Mouse (Mus musculus): Measurements from ENCODE around the gene Lmntd1. TPM values are rescaled to one million over a fixed set of nuclear protein-coding genes. Genes with fewer than 3 reads are reported as not detected.
A peak's percentile ranks its signal among the peaks of the same experiment; 100 is the strongest.

The Lmntd1 gene
- polyA plus RNA-seq, 1 experiment from 2014 or later = not detected

DNA sequence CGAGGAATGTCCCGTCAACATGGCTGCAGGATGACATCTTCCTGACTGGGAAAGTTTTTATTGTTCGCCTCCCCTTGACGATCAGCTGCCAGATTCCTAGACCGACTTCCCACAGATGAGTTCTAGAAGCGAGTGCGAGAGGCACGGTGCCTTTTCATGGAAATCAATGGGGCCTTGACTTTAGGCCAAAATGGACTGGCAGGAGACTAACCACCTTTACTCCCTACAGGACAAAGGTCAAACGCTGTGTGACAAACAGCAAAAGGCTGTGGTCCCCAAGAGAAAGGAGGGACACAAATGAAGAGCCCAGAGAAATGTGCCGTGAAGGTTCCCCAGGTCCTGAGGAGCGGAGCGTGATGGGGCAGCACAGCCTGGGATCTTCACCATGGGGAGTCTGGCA is 91.5 kb downstream of the Lmntd1 start:
- H3K4me1 ChIP-seq (ENCODE audit: insufficient read depth) = peaks cover 8% of the 10 kb centered on the region; the same call in 1 of the 2 replicates
- peak overlapping the region; percentile 30 for H3K4me2 ChIP-seq (ENCODE audit: low read depth, low read length)
- H3K27ac ChIP-seq (ENCODE audit: low read depth) = peak overlapping the region; percentile 75; the same call in 1 of the 2 replicates
- H3K4me3 ChIP-seq (ENCODE audit: low read depth, low read length) = no peak overlapping the region
- no peak for TF ChIP-seq CTCF (IDR thresholded peaks at IDR 0.05; ENCODE audit: low read depth)
- TF ChIP-seq EP300 (IDR thresholded peaks at IDR 0.05; ENCODE audit: low read depth) = no peak; the same call in 1 of the 2 replicates
- H3K27me3 ChIP-seq (ENCODE audit: insufficient read depth, low read length) = no peaks in the 10 kb centered on the region
- DNase-seq (peak; percentile 49), ATAC-seq (peak; percentile 78)
- no peak overlapping the region for H3K9ac ChIP-seq (replicated peaks)
- no peaks in the 10 kb centered on the region for H3K36me3 ChIP-seq (replicated peaks; ENCODE audit: insufficient read depth, low read length)
- no peaks in the 10 kb centered on the region for H3K9me3 ChIP-seq (ENCODE audit: low read length)
- 81% methylated on average over 12 of the region's 12 CpGs for WGBS (ENCODE audit: insufficient replicate concordance)

DNA sequence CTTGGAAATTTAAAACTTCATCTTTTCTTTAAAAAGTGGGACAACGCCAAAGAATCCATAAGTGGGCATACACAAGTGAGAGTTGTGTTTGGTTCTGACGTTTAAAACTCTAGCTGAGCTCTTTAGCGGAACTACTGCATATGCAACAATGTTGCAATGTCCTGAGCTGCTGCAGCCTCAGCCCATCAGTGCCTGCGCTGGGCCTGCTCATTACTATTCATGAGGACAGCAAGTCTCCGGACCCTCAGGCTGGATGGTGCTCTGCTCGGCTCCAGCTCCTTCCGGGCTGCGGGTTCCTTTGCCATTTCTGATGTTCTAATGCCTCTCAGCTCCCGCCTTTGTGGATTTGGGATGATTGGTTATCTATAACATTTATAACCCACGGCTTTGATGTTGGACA is 97.1 kb downstream of the Lmntd1 start:
- no peak for DNase-seq
- H3K9me3 ChIP-seq (ENCODE audit: low read length) = no peaks in the 10 kb centered on the region

DNA sequence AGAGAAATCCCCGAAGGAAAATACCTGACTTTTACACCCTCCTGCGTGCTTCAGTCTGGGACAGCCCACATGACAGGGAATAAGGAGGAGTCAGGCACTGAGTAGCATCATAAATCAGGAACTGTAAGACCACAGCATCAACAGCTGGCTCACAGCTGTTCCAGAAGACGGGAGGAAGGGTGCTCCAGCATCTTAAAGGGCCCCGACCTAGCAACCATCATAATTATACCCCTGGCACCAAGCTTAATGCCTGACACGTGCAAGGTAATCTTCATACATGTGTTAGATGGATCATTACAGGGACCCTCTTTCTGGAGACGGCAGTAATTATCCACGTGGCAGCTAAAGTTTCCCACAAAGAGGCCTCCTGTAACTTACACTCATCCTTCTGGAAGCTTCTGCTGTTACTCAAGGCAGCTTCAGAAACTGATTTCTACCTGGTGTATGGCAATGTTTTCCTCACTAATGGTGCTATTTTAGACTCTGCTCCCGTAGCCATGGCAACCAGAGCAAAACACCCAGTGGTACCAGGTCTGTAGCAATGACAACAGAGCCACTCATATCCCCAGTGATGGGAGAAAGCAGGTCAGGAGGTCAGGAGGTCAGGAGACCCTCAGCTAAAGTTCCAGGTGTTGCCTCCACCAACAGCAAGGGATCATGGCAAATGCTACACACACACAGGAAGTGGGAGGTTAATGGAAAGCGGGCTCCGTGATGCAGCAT is 98.1 kb downstream of the Lmntd1 start:
- Histone ChIP-seq H3K9me3 (ENCODE audit: low read length) (no peaks in the 10 kb centered on the region), H3K4me2 (ENCODE audit: low read depth, low read length) (no peak overlapping the region), H3K9ac (replicated peaks) (no peak overlapping the region), H3K27ac (ENCODE audit: low read depth) (no peak overlapping the region), H3K4me1 (ENCODE audit: insufficient read depth) (0 out of 2 replicates have a peak, but pooled peaks cover 2% of the 10 kb centered on the region), H3K27me3 (ENCODE audit: insufficient read depth, low read length) (no peaks in the 10 kb centered on the region), H3K36me3 (replicated peaks; ENCODE audit: insufficient read depth, low read length) (no peaks in the 10 kb centered on the region), H3K4me3 (ENCODE audit: low read depth, low read length) (no peak overlapping the region)
- DNase-seq = no peak
- 64% methylated on average over 10 of the region's 10 CpGs for WGBS (ENCODE audit: insufficient replicate concordance)
- TF ChIP-seq CTCF (IDR thresholded peaks at IDR 0.05; ENCODE audit: low read depth) = no peak
- no peak for TF ChIP-seq EP300 (IDR thresholded peaks at IDR 0.05; ENCODE audit: low read depth)
- no peak; the same call in 1 of the 2 replicates for ATAC-seq

More for the DNA sequence above, 97.1 kb downstream of the Lmntd1 start:
- H3K9ac ChIP-seq (replicated peaks) = no peak overlapping the region
- H3K4me3 ChIP-seq (ENCODE audit: low read depth, low read length) = no peak overlapping the region
- no peak overlapping the region for H3K27ac ChIP-seq (ENCODE audit: low read depth)
- ATAC-seq = no peak
- no peaks in the 10 kb centered on the region for H3K27me3 ChIP-seq (ENCODE audit: insufficient read depth, low read length)
- no peaks in the 10 kb centered on the region for H3K4me1 ChIP-seq (ENCODE audit: insufficient read depth)
- H3K36me3 ChIP-seq (replicated peaks; ENCODE audit: insufficient read depth, low read length) = no peaks in the 10 kb centered on the region
- 48% methylated on average over 10 of the region's 10 CpGs for WGBS (ENCODE audit: insufficient replicate concordance)
- H3K4me2 ChIP-seq (ENCODE audit: low read depth, low read length) = no peak overlapping the region
- TF ChIP-seq CTCF (IDR thresholded peaks at IDR 0.05; ENCODE audit: low read depth) (no peak), EP300 (IDR thresholded peaks at IDR 0.05; ENCODE audit: low read depth) (no peak)

DNA sequence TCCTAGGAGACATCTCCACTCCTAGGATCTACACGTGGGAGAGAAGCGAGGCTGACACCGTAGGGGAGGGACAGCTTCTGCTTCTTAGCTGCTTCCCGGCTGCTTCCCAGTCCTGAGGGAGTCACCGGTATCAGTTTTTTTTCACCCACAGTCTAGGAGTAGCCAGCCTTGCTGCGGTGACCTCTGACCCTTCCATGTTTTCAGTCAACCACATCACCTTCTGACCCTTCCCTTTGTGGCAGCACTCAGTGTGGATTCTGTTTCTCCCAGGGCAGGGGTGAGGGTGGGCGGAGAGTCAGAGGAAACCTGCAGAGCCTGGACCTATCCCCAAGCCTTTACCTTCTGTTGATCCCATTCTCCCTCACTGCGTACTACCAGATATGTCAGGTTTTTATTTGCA is 102.9 kb downstream of the Lmntd1 start:
- no peak for ATAC-seq
- Histone ChIP-seq H3K4me3 (ENCODE audit: low read depth, low read length) (no peak overlapping the region), H3K36me3 (replicated peaks; ENCODE audit: insufficient read depth, low read length) (no peaks in the 10 kb centered on the region), H3K4me1 (ENCODE audit: insufficient read depth) (0 out of 2 replicates have a peak, but pooled peaks cover 6% of the 10 kb centered on the region), H3K9ac (replicated peaks) (no peak overlapping the region), H3K27ac (ENCODE audit: low read depth) (no peak overlapping the region), H3K27me3 (ENCODE audit: insufficient read depth, low read length) (no peaks in the 10 kb centered on the region), H3K9me3 (ENCODE audit: low read length) (no peaks in the 10 kb centered on the region), H3K4me2 (ENCODE audit: low read depth, low read length) (no peak overlapping the region)
- no peak for DNase-seq
- no peak for TF ChIP-seq EP300 (IDR thresholded peaks at IDR 0.05; ENCODE audit: low read depth)
- TF ChIP-seq CTCF (IDR thresholded peaks at IDR 0.05; ENCODE audit: low read depth) = no peak
- WGBS (ENCODE audit: insufficient replicate concordance) = 60% methylated on average over 8 of the region's 8 CpGs

DNA sequence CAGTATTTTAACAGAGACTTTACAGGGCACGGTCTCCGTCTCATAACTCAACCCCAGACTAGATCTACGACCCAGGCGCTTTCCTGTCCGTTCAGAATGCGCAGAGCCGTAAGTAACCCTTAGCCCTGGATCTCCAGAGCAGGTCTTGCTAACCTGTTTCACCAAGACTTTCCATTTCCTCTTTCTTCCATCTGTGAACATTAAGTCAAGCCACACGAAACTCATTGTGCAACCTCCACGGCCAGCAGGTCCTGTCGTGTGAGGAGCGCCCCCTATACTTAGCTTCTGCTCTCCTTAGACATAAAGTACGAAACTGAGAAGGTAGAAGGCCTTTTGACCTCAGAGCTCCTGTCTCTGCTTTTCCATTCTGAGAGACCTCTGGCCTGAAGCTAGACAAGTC is 105.3 kb downstream of the Lmntd1 start:
- no peak overlapping the region for H3K9ac ChIP-seq (replicated peaks)
- TF ChIP-seq EP300 (IDR thresholded peaks at IDR 0.05; ENCODE audit: low read depth) = no peak
- TF ChIP-seq CTCF (IDR thresholded peaks at IDR 0.05; ENCODE audit: low read depth) = peak; percentile 59
- ATAC-seq (peak; percentile 40), DNase-seq (peak; percentile 54)
- no peak overlapping the region for H3K4me3 ChIP-seq (ENCODE audit: low read depth, low read length)
- H3K4me1 ChIP-seq (ENCODE audit: insufficient read depth) = 0 out of 2 replicates have a peak, but pooled peaks cover 6% of the 10 kb centered on the region
- WGBS (ENCODE audit: insufficient replicate concordance) = 59% methylated on average over 12 of the region's 12 CpGs
- no peak overlapping the region for H3K4me2 ChIP-seq (ENCODE audit: low read depth, low read length)
- H3K27me3 ChIP-seq (ENCODE audit: insufficient read depth, low read length) = no peaks in the 10 kb centered on the region
- no peaks in the 10 kb centered on the region for H3K36me3 ChIP-seq (replicated peaks; ENCODE audit: insufficient read depth, low read length)
- no peak overlapping the region for H3K27ac ChIP-seq (ENCODE audit: low read depth)
- H3K9me3 ChIP-seq (ENCODE audit: low read length) = no peaks in the 10 kb centered on the region; the same call in 1 of the 2 replicates

DNA sequence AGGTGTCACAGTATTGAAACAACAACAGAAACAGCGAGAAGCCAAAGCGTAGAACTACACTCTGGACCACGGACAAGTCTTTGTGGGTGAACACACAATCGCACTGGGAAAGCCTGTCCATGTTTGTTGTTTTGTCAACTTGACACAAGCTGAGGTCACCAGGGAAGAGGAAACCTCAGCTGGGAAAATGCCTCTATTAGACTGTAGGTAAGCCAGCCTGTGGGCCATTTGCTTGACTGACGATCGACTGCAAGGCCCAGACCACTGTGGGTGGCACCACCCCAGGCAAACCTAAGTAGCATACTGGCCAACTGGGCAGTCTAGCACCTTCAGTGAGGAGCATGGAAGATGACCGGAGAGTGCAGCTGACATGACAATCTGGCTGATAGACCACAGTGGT is 112.4 kb downstream of the Lmntd1 start:
- no peaks in the 10 kb centered on the region; the same call in 1 of the 2 replicates for H3K4me1 ChIP-seq (ENCODE audit: insufficient read depth)
- no peak overlapping the region for H3K27ac ChIP-seq (ENCODE audit: low read depth)
- H3K4me3 ChIP-seq (ENCODE audit: low read depth, low read length) = no peak overlapping the region
- H3K27me3 ChIP-seq (ENCODE audit: insufficient read depth, low read length) = no peaks in the 10 kb centered on the region
- H3K9ac ChIP-seq (replicated peaks) = no peak overlapping the region
- no peak for ATAC-seq
- no peaks in the 10 kb centered on the region for H3K36me3 ChIP-seq (replicated peaks; ENCODE audit: insufficient read depth, low read length)
- H3K9me3 ChIP-seq (ENCODE audit: low read length) = no peaks in the 10 kb centered on the region; the same call in 1 of the 2 replicates
- H3K4me2 ChIP-seq (ENCODE audit: low read depth, low read length) = no peak overlapping the region
- 81% methylated on average over 7 of the region's 7 CpGs for WGBS (ENCODE audit: insufficient replicate concordance)
- TF ChIP-seq EP300 (IDR thresholded peaks at IDR 0.05; ENCODE audit: low read depth) (no peak), CTCF (IDR thresholded peaks at IDR 0.05; ENCODE audit: low read depth) (no peak)
- DNase-seq = no peak

Data from liver, postnatal 0 days (tissue).